In the genomic region with DNA sequence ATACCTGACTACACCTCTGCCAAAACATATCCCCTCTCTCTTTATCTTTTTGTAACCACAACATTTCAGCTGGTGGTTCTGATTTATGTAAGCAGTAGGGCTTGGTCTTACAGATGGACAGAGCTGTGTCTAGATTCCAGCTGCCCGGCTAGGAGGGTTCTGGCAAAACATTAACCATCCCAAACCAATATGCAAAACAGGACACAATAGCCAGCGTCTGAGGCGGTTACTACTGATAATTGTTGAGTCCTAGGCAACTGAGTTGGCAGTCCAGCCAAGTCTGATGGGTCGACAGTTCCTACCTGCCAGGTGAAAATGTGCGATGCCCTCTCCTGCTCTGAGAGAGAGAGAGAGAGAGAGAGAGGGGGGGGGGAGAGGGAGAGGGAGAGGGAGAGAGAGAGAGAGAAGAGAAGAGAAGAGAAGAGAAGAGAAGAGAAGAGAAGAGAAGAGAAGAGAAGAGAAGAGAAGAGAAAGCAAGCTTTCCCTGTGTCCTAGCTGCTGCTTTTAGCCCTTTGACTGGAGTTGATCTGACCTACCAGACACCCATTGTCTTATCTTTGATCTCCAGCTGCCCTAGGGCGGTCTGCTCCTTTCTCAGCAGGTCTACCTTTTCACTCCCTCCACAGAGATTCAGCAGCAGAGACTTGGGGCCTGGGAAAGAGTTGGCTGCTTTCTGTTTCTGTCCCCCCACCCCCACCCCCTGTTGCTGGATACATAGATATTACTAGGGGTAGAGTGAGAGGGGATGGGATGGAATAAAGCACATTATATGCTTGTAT, we compare ENCODE assay signal across 11 mouse cellular contexts. TPM values are rescaled to one million over a fixed set of nuclear protein-coding genes. Genes with fewer than 3 reads are reported as not detected.
DNase-seq lines count a peak whose midpoint lies in the region; ATAC-seq lines count a peak whose summit lies in the region.
"Had no signal": no experiment of that assay in that cellular context is flagged by ENCODE, and none has a peak within 500 bp of the region (broad histone marks: within the 10 kb centered on the region; RNA-seq: fewer than 3 reads in every experiment).

No protein-coding gene starts in this region.

- H3K36me3 ChIP-seq in liver, embryonic 11.5 days (ENCODE audit: control insufficient read depth, insufficient read depth, low read length) = no peaks in the 10 kb centered on the region
- H3K36me3 ChIP-seq: hindbrain, embryonic 12.5 days had no signal

- no peak overlapping the region for H3K9ac ChIP-seq in liver, embryonic 11.5 days (ENCODE audit: low read depth, low read length)
- H3K9ac ChIP-seq: hindbrain, embryonic 12.5 days had no signal

- peaks cover 25% of the 10 kb centered on the region for H3K4me1 ChIP-seq in liver, embryonic 11.5 days (replicated peaks; ENCODE audit: control insufficient read depth, insufficient read depth, low read length)

- ATAC-seq in liver, embryonic 11.5 days (replicated peaks; ENCODE audit: low FRiP score) = peak; percentile 94

- no peak overlapping the region for H3K4me3 ChIP-seq in liver, embryonic 11.5 days (ENCODE audit: low read depth, low read length)
- H3K4me3 ChIP-seq: hindbrain, embryonic 12.5 days had no signal

- 38% methylated on average over 6 of the region's 6 CpGs for WGBS in liver, embryonic 11.5 days

- peaks cover 2% of the 10 kb centered on the region; the same call in 1 of the 2 replicates for H3K27me3 ChIP-seq in liver, embryonic 11.5 days (replicated peaks; ENCODE audit: control insufficient read depth, insufficient read depth, low read length)

- H3K9me3 ChIP-seq in liver, embryonic 11.5 days (ENCODE audit: control insufficient read depth, low read length) = no peaks in the 10 kb centered on the region
- H3K9me3 ChIP-seq: hindbrain, embryonic 12.5 days had no signal

- H3K4me2 ChIP-seq in liver, embryonic 11.5 days = peak overlapping the region; percentile 17
- H3K4me2 ChIP-seq: hindbrain, embryonic 12.5 days had no signal

- peak; percentile 47 for DNase-seq in 416B (ENCODE audit: low read depth)
- DNase-seq in ES-CJ7 (ENCODE audit: low read depth, low spot score) = peak; percentile 17
- DNase-seq in kidney, adult 11 months = peak; percentile 90
- no peak for DNase-seq in liver, embryonic 11.5 days (ENCODE audit: low spot score)
- no peak for DNase-seq in ovary, postnatal 14 days (ENCODE audit: low spot score)
- DNase-seq in layer of hippocampus, postnatal 10 days (ENCODE audit: low spot score in 2 of 2) = no peak
- DNase-seq in thymus, adult 18-20 months = no peak
- DNase-seq: right cerebral cortex, postnatal 25 days; thymus, postnatal 25 days had no signal

- peak overlapping the region; percentile 51 for H3K27ac ChIP-seq in liver, embryonic 11.5 days (ENCODE audit: low read depth, low read length)
- H3K27ac ChIP-seq: hindbrain, embryonic 12.5 days; macrophage had no signal

RNA-seq across cellular contexts. Expression of a gene that starts 7.6 kb away (rescaled TPM):
- 0.21 and 0.52 TPM in 2 replicates for polyA plus RNA-seq in liver, embryonic 11.5 days (2014; fragmentation: Nextera tagmentation; extraction: Ambion mirVana)
- 10 to 100 TPM; 25.1 to 27.9 TPM for total RNA-seq in layer of hippocampus, postnatal 10 days (2021)
- polyA plus RNA-seq: macrophage had no signal

RNA-seq across cellular contexts. Expression of a gene that starts 58.7 kb away (rescaled TPM):
- 30.0 and 34.3 TPM in 2 replicates for polyA plus RNA-seq in liver, embryonic 11.5 days (2014; fragmentation: Nextera tagmentation; extraction: Ambion mirVana)
- total RNA-seq in layer of hippocampus, postnatal 10 days (2021) = 10 to 100 TPM; 22.2 to 29.0 TPM

RNA-seq across cellular contexts. Expression of a gene that starts 58.8 kb away (rescaled TPM):
- 25.0 and 26.8 TPM in 2 replicates for polyA plus RNA-seq in liver, embryonic 11.5 days (2014; fragmentation: Nextera tagmentation; extraction: Ambion mirVana)
- 10 to 100 TPM; 12.8 to 14.2 TPM for total RNA-seq in layer of hippocampus, postnatal 10 days (2021)

Comparison
In these comparisons a context has a peak if more than half of its experiments do, and no peak if none do; other contexts are left out.
1. DNase-seq: peak in 416B (single experiment), ES-CJ7 (single experiment) and kidney, adult 11 months (single experiment); none in liver, embryonic 11.5 days (single experiment), ovary, postnatal 14 days (single experiment), layer of hippocampus, postnatal 10 days (0 of 2) and thymus, adult 18-20 months (0 of 2).